Mouse (Mus musculus) MEL (cell line): ENCODE measurements around the gene Wnt2b. TPM values are rescaled to one million over a fixed set of nuclear protein-coding genes. Genes with fewer than 3 reads are reported as not detected.

Experiments used
- DNase-seq: peaks from one replicate; pipeline ENCODE4 v3.0.0; 2011; ENCODE audit warnings: low read depth, low spot score
- H3K27ac ChIP-seq: 2 replicates; pipeline ENCODE4 v1.5.1; 2012; ENCODE audit warnings: low read depth, mild to moderate bottlenecking, control low read depth, low read length, moderate library complexity; ENCODE audit not compliant: control insufficient read depth
- H3K27me3 ChIP-seq, 2 experiments: fragments of 150-350 bp in 1 of 2; sonication (generic) in 1 of 2; 2 replicates each; pipeline ENCODE4 v1.6.1; 2012; ENCODE audit warnings: low read length in 2 of 2, mild to moderate bottlenecking in 2 of 2, improper control_type of control experiment in 1 of 2, moderate library complexity in 1 of 2; ENCODE audit not compliant: insufficient read depth in 2 of 2, control insufficient read depth in 1 of 2
- H3K36me3 ChIP-seq, 2 experiments: 2 replicates each; pipeline ENCODE4 v1.6.1; 2012 to 2014; ENCODE audit warnings: low read length in 2 of 2, improper control_type of control experiment in 1 of 2, inconsistent platforms in 1 of 2, mild to moderate bottlenecking in 1 of 2; ENCODE audit not compliant: insufficient read depth in 2 of 2, control insufficient read depth in 1 of 2
- H3K4me1 ChIP-seq, 2 experiments: fragments of 150-350 bp in 1 of 2; sonication (generic) in 1 of 2; 2 replicates each; pipeline ENCODE4 v1.6.1; 2012; ENCODE audit warnings: low read length in 2 of 2, improper control_type of control experiment in 1 of 2, mild to moderate bottlenecking in 1 of 2; ENCODE audit not compliant: insufficient read depth in 2 of 2, control insufficient read depth in 1 of 2
- H3K4me3 ChIP-seq, 2 experiments: fragments of 150-350 bp in 1 of 2; sonication (generic) in 1 of 2; 2 replicates each; pipeline ENCODE4 v1.5.1; 2012; ENCODE audit warnings: low read depth in 2 of 2, low read length in 2 of 2, mild to moderate bottlenecking in 2 of 2, moderate library complexity in 2 of 2, control low read depth in 1 of 2, improper control_type of control experiment in 1 of 2; ENCODE audit not compliant: control insufficient read depth in 1 of 2, insufficient read depth in 1 of 2
- H3K79me2 ChIP-seq: 2 replicates; pipeline ENCODE4 v1.6.1; 2012; ENCODE audit warnings: mild to moderate bottlenecking, low read length, moderate library complexity; ENCODE audit not compliant: control insufficient read depth, poor library complexity, insufficient read depth
- H3K9ac ChIP-seq: 2 replicates; pipeline ENCODE4 v1.6.1; 2012; ENCODE audit warnings: low read depth, mild to moderate bottlenecking, control low read depth, low read length, moderate library complexity; ENCODE audit not compliant: control insufficient read depth, poor library complexity, severe bottlenecking
- H3K9me3 ChIP-seq: fragments of 150-350 bp; sonication (generic); replicated peaks from 2 replicates; pipeline ENCODE4 v1.6.1; 2012; ENCODE audit warnings: mild to moderate bottlenecking, low read length, improper control_type of control experiment, moderate library complexity; ENCODE audit not compliant: insufficient read depth
- BHLHE40 ChIP-seq: IDR thresholded peaks from 2 replicates; pipeline ENCODE4 v1.6.1; 2012; ENCODE audit warnings: low read depth, mild to moderate bottlenecking, inconsistent platforms, low read length, improper control_type of control experiment, borderline replicate concordance
- CHD1 ChIP-seq: IDR thresholded peaks from 2 replicates; pipeline ENCODE4 v1.6.1; 2012; ENCODE audit warnings: low read depth, mild to moderate bottlenecking, inconsistent platforms, low read length, improper control_type of control experiment
- CHD2 ChIP-seq: IDR thresholded peaks from 2 replicates; pipeline ENCODE4 v1.6.1; 2011; ENCODE audit warnings: low read length, improper control_type of control experiment
- CTCF ChIP-seq, 3 experiments: IDR thresholded peaks in 2 of 3; conservative IDR thresholded peaks in 1 of 3; 2 replicates each; pipeline ENCODE4 v1.5.1; 2011 to 2012; ENCODE audit warnings: low read length in 3 of 3, low read depth in 2 of 3, mild to moderate bottlenecking in 2 of 3, improper control_type of control experiment in 1 of 3, inconsistent platforms in 1 of 3, mixed read lengths in 1 of 3, moderate library complexity in 1 of 3; ENCODE audit not compliant: control insufficient read depth in 1 of 3, insufficient read depth in 1 of 3, poor library complexity in 1 of 3, severe bottlenecking in 1 of 3
- ELF1 ChIP-seq: IDR thresholded peaks from 2 replicates; pipeline ENCODE4 v1.6.1; 2014; ENCODE audit warnings: low read depth, mild to moderate bottlenecking, inconsistent platforms, low read length, improper control_type of control experiment, moderate library complexity
- EP300 ChIP-seq, 2 experiments: IDR thresholded peaks; 2 replicates each; pipeline ENCODE4 v1.6.1; 2011; ENCODE audit warnings: improper control_type of control experiment in 2 of 2, low read length in 2 of 2, low read depth in 1 of 2, mild to moderate bottlenecking in 1 of 2
- HCFC1 ChIP-seq: IDR thresholded peaks from 2 replicates; pipeline ENCODE4 v1.6.1; 2012; ENCODE audit warnings: low read depth, mild to moderate bottlenecking, inconsistent platforms, low read length, improper control_type of control experiment, moderate library complexity
- MAX ChIP-seq: IDR thresholded peaks from 2 replicates; pipeline ENCODE4 v1.6.1; 2011; ENCODE audit warnings: low read length, improper control_type of control experiment
- MEF2A ChIP-seq: IDR thresholded peaks from 2 replicates; pipeline ENCODE4 v1.6.1; 2014; ENCODE audit warnings: low read depth, mild to moderate bottlenecking, inconsistent platforms, low read length, improper control_type of control experiment; ENCODE audit not compliant: poor library complexity, insufficient replicate concordance, severe bottlenecking; ENCODE audit errors: extremely low read depth
- NRF1 ChIP-seq: IDR thresholded peaks from 2 replicates; pipeline ENCODE4 v1.6.1; 2014; ENCODE audit warnings: low read depth, mild to moderate bottlenecking, inconsistent platforms, low read length, improper control_type of control experiment, moderate library complexity; ENCODE audit not compliant: poor library complexity, insufficient read depth, severe bottlenecking
- TBP ChIP-seq: IDR thresholded peaks from 2 replicates; pipeline ENCODE4 v1.8.0; 2011; ENCODE audit warnings: low read depth, low read length, improper control_type of control experiment
- UBTF ChIP-seq: IDR thresholded peaks from 2 replicates; pipeline ENCODE4 v1.6.1; 2012; ENCODE audit warnings: low read depth, mild to moderate bottlenecking, inconsistent platforms, low read length, improper control_type of control experiment, moderate library complexity, borderline replicate concordance; ENCODE audit not compliant: insufficient read depth
- USF2 ChIP-seq, 2 experiments: IDR thresholded peaks; 2 replicates each; pipeline ENCODE4 v1.6.1; 2011 to 2012; ENCODE audit warnings: improper control_type of control experiment in 2 of 2, low read length in 2 of 2, borderline replicate concordance in 1 of 2, inconsistent platforms in 1 of 2, low read depth in 1 of 2, mild to moderate bottlenecking in 1 of 2; ENCODE audit not compliant: insufficient read depth in 1 of 2
- ZKSCAN1 ChIP-seq: IDR thresholded peaks from 2 replicates; pipeline ENCODE4 v1.6.1; 2012; ENCODE audit warnings: low read depth, mild to moderate bottlenecking, inconsistent platforms, low read length, improper control_type of control experiment, moderate library complexity
- polyA plus RNA-seq, 2 experiments: library from polyadenylated mRNA; stranded (reverse) in 1 of 2; unstranded in 1 of 2; fragments of >175 nt in 1 of 2; fragments of >200 nt in 1 of 2; gene quantifications; 2 replicates each; pipeline versions ENCODE4 v1.2.1 to v1.2.4; 2012; ENCODE audit warnings: low replicate concordance in 2 of 2, low read depth in 1 of 2; ENCODE audit not compliant: insufficient read length in 2 of 2, insufficient read depth in 1 of 2, missing spikeins in 1 of 2
- total RNA-seq: library from RNA; depleted of rRNA; stranded (reverse); fragments of 300-350 nt; gene quantifications from 2 replicates; pipeline ENCODE4 v1.2.3, GENCODE M21; 2012

The Wnt2b gene
- total and polyA plus RNA-seq, 3 experiments = 0.31 TPM; not detected in 2

GRCm38 (mm10) chr3:104995707-104996106 lies 34.0 kb upstream of the Wnt2b start:
- no peak for TF ChIP-seq UBTF
- no peak for TF ChIP-seq CTCF (IDR thresholded peaks at IDR 0.05 in 2 of 3, conservative IDR thresholded peaks at IDR 0.05 in 1 of 3; ENCODE audit: control insufficient read depth in 1 of 3, insufficient read depth in 1 of 3, low read depth in 2 of 3, low read length in 3 of 3, poor library complexity in 1 of 3, severe bottlenecking in 1 of 3)
- TF ChIP-seq HCFC1 = no peak
- TF ChIP-seq ZKSCAN1 = no peak
- TF ChIP-seq NRF1 = no peak
- TF ChIP-seq CHD1 = no peak
- TF ChIP-seq EP300 (IDR thresholded peaks at IDR 0.05; ENCODE audit: low read depth in 1 of 2, low read length in 2 of 2) = no peak
- no peak for TF ChIP-seq MAX
- TF ChIP-seq BHLHE40 = no peak
- no peak for TF ChIP-seq CHD2
- no peak for TF ChIP-seq TBP
- no peak for TF ChIP-seq USF2 (IDR thresholded peaks at IDR 0.05; ENCODE audit: borderline replicate concordance in 1 of 2, insufficient read depth in 1 of 2, low read depth in 1 of 2, low read length in 2 of 2)
- TF ChIP-seq MEF2A = no peak
- Histone ChIP-seq H3K36me3 (no peaks in the 10 kb centered on the region), H3K79me2 (no peaks in the 10 kb centered on the region), H3K4me1 (no peaks in the 10 kb centered on the region; a peak in 1 of 4 replicates), H3K27me3 (peaks cover 1 to 2% of the 10 kb centered on the region in 2 experiments; a peak in 2 of 4 replicates), H3K4me3 (no peak overlapping the region), H3K9ac (no peak overlapping the region), H3K9me3 (no peaks in the 10 kb centered on the region), H3K27ac (no peak overlapping the region)
- no peak for DNase-seq

- no peak overlapping the region for H3K4me3 ChIP-seq
- no peak for TF ChIP-seq HCFC1
- TF ChIP-seq ELF1 = no peak
- TF ChIP-seq MAX = no peak
- TF ChIP-seq CHD2 = no peak
- TF ChIP-seq, all 39 proteins: peak for 0
- no peaks in the 10 kb centered on the region; a peak in 1 of 4 replicates for H3K4me1 ChIP-seq
- DNase-seq = no peak
- H3K27ac ChIP-seq = no peak overlapping the region
- peaks cover 1 to 4% of the 10 kb centered on the region in 2 experiments; a peak in 2 of 4 replicates for H3K27me3 ChIP-seq
- no peak overlapping the region for H3K9ac ChIP-seq
- H3K79me2 ChIP-seq = no peaks in the 10 kb centered on the region
- no peaks in the 10 kb centered on the region for H3K36me3 ChIP-seq
- H3K9me3 ChIP-seq = no peaks in the 10 kb centered on the region
Measured at GRCm38 (mm10) chr3:104994415-104994841, 32.7 kb upstream of the Wnt2b start.
